Mouse (Mus musculus) testis, postnatal 14 days (tissue): Measurements from ENCODE around the gene Olfr198.
"Not testable (repeated sequence)": the region's sequence is repeated elsewhere in the genome, so short reads cannot be mapped to it uniquely, and the experiment has no call there.

Experiments used
- DNase-seq: peaks from one replicate; pipeline ENCODE4 v3.0.0; 2021; ENCODE audit warnings: low spot score

Gene Olfr198

GRCm38 (mm10) chr16:59203433-59203832 is at the start of gene Olfr198:
Olfr198 (minus strand) TSS chr16:59203533.
- not testable (repeated sequence) for DNase-seq

- no peak for DNase-seq
Observed at GRCm38 (mm10) chr16:59249684-59250083, 46.4 kb upstream of the Olfr198 start.

- DNase-seq, result not testable (repeated sequence)
Observed at GRCm38 (mm10) chr16:59219667-59220066, 16.3 kb upstream of the Olfr198 start, which contains the start of gene Olfr199. Olfr199 (minus strand) TSS chr16:59219767.

GRCm38 (mm10) chr16:59217861-59218260 is 14.5 kb upstream of the Olfr198 start:
- DNase-seq, result not testable (repeated sequence)

DNA sequence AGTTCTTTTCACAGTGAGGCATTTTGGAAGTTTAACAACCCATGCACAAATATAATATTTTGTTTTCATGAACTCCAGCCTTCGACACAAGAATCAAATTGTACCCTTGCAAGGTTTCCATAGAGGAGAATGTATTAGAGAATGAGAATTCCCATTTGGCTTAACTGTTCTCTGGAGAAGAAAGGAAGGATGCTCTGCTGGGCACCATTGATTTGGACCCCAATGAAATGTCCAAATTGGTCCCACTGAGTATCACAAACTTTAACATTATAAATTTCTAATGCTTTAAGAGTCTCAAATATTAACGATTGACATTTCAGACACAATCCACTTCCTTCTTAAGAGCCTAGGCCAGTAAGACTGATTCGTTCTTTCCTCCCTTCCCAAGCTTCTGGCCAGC is 33.0 kb downstream of the Olfr198 start, which contains the start of gene Olfr196:
TSS of gene Olfr196 (minus strand) at position 101 of the 400 bp plus-strand sequence.
- DNase-seq, result no peak

GRCm38 (mm10) chr16:59151996-59152395 is 51.3 kb downstream of the Olfr198 start:
- no peak for DNase-seq
